Mouse (Mus musculus) left cerebral cortex, postnatal 10 days (tissue): Measurements from ENCODE around the gene Rab11fip4. TPM values are rescaled to one million over a fixed set of nuclear protein-coding genes. Genes with fewer than 3 reads are reported as not detected.

Experiments
- DNase-seq, 2 experiments: peaks; one replicate each; pipeline ENCODE4 v3.0.0; 2021 to 2022; ENCODE audit warnings: low spot score in 2 of 2, mixed read lengths in 1 of 2; ENCODE audit errors: extremely low spot score in 1 of 2
- intact Hi-C: fragments of 180-260 bp; cut with DNase I; formaldehyde crosslinking; loops from one replicate; pipeline ENCODE4 v1.15.1; 2025
- total RNA-seq, 2 experiments: library from RNA; stranded (reverse); gene quantifications; 2 replicates each; pipeline ENCODE4 v1.2.3; 2021

Rab11fip4 gene
- total RNA-seq, 2 experiments from 2014 or later, result 173 to 174 TPM

DNA sequence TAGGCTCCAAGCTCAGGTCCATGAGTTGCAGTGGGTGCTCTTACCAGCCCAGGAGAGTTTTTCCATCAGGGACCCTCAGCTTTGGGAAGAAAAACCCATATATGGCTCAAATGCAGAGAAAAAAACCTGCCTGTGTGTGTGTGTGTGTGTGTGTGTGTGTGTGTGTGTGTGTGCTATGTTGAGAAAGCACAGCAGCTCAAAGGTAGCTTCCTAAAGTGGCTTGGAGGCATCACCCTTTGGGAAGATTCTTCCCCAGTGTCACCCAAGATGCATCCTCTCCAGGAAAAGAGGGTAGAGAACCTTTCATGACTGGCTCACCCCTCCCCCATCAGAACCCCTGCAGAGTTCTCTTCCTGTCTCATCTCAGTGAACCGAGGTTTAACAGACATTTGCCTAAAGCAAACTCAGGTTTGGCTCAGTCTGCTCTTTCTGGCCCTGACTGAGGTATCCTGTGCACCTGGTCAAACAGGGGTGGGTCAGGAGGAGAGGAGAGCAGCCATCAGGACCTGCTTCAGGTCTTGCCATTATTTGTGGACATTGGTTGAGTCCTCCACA, 21.1 kb downstream of the Rab11fip4 start:
- peak in 1 of 2 experiments; percentile 55 for DNase-seq
- intact Hi-C loops, result no loop called here

DNA sequence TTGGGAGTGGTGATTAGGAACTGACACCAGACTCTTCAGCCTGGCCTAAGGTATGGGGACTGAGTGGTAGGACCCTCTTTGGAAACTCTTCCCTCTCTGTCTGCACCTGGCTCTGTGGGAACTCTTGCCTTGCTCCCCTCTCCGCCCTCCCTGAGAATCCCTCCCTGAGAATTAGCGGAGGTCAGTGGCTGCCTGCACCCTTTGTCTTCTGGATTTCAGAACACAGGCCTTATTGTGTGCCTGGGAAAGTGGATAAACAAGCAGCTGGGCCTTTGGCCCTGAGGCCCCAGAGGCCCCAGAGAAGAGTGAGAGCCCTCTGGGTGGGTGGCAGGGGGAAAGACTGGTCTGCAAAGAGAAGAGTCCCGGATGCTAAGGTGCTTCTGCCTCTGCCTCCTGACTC, 22.1 kb downstream of the Rab11fip4 start:
- no peak for DNase-seq
- intact Hi-C loops, result no loop called here

DNA sequence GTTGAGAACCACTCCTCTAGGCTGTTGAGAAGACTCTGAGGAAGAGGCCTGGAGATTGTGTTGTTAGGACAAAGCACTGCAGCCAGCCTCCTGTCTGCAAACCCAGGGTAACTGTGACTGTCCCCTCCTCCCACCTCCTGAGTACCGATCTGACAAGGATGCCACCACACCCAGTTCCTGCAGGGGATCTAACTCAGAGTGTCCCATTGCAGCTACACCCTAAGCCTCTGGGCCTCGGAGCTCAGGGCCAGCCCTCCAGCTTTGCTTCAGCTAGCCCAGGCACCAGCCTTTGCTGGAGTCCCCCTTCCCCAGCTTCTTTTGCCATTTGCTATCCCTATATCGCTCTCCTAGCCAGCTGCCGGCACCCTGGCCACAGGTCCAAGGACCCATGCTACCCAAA, 22.7 kb downstream of the Rab11fip4 start:
- intact Hi-C loops, result no loop called here
- DNase-seq, result no peak

DNA sequence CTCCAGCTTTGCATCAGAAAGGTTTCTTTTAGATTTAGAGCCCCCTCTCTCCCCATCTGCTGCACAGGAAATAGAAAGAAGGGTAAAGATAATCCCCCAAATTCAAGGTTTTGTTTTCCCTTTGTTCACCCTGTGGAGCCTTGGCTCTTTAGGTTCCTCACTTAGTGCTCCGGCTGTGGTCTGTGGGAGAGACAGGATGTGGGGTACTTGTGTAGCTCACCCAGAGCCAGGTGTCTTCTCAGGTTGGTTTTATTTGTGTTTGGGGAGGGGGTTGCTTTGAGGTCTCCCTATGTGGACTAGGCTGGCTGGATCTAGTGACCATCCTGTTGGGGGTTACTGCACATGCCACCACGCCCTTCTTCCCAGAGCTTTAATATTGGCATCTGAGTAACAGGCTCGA, 23.9 kb downstream of the Rab11fip4 start:
- DNase-seq, result no peak
- intact Hi-C loops, result no loop called here

DNA sequence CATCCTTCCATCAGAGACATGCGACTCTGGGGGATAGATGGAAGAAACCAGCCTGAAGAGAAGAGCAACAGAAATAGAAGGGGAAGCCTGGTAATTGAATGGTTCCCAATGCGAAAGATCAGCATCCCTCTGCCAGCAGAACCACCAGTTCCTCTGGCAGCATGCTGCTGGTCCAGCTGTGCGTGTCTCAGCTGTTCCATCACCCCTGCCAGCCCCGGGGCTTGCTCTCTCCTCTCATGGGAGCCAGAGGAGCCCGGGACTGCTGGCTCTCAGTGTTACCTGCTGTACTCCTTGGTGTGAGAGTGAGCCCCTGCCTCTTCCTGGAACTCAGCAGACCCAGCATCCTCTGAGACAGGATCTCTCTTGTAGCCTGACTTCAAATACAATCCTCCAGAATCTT, 24.9 kb downstream of the Rab11fip4 start:
- intact Hi-C loops, result no loop called here
- DNase-seq, result no peak

DNA sequence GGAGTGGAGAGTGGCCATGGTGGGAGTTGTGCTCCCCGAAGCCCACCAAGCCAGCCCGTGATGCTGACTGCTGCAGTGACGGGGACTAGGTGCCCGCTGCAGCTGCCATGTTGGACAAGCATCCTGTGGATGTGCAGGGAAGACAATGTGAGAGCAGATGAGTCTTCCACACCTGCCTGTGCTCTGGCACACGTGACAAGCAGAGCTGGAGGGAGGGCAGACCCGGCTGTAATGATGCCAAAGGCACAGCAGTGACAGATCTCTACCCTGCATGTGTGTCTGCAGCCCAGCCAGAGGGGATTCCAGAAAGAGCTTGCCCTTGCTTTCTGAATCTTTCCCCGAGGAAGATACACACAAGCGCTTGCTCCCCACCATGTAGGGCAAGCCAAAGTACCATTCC, 27.0 kb downstream of the Rab11fip4 start:
- intact Hi-C loops, result no loop called here
- DNase-seq, result no peak

DNA sequence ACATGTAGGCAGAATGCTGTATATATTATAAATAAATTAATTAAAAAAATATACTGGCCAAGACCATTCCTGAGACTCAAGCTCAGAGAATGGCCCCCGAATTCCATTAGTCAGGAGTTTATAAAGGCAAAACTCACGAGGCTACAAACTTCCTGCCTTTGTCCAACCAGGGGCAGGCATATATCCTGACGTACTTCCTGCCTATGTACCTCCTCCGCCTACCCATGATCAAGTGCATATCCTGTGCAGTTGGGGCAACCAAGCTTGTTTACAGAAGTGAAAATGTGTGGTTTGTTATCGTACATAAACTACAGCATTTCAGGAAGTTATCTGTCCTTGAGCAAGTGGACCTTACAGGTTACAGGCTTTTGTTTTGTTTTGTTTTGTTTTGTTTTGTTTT, 32.0 kb downstream of the Rab11fip4 start:
- intact Hi-C loops, result no loop called here
- DNase-seq, result no peak

DNA sequence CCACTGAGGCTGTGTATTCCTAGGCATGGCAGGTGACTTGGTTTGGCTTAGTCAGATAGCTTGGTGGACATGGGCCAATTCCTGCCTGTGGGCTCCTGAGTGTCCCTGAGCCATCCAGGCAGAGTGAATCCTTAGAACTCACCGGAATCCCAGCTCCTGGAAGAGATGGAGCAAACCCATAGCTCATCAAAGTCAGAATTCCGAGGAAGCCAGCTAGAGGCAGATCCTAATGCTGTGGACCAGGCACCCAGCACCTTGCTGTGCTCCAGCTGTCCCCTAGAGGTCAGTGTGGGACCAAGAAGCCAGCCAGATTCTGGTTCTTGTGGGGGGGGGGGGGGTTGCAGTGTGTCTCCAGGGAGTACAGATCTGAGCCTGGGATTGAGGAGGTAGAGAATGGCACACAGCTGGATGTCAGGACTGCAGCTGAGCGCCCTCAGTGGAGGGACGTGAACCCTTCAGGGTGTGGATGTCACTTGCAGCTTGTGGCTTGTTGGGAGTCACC, 33.8 kb downstream of the Rab11fip4 start:
- intact Hi-C loops, result loop anchor here (1.0 kb wide), 1 partner anchor 61 kb away; no protein-coding TSS in a partner anchor
- DNase-seq, result peak; percentile 56 to 70

DNA sequence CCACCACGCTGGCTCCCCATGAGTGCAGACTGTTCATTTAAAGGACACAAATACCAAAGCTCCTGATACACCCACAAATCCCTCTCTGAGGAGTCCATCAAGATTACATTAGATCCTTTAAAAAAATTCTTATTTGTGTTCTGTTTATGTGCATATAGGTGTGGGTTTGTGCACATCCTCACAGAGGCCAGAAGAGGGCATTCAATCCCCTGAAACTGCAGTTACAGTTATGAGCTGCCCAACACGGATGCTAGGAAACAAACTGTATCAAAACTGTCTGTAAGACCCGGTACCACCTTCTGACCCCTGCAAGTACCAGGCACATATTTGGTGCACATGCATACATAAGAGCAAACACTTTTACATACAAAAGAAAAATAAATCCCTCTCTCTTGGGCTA, 37.7 kb downstream of the Rab11fip4 start:
- no peak for DNase-seq
- intact Hi-C loops, result no loop called here

DNA sequence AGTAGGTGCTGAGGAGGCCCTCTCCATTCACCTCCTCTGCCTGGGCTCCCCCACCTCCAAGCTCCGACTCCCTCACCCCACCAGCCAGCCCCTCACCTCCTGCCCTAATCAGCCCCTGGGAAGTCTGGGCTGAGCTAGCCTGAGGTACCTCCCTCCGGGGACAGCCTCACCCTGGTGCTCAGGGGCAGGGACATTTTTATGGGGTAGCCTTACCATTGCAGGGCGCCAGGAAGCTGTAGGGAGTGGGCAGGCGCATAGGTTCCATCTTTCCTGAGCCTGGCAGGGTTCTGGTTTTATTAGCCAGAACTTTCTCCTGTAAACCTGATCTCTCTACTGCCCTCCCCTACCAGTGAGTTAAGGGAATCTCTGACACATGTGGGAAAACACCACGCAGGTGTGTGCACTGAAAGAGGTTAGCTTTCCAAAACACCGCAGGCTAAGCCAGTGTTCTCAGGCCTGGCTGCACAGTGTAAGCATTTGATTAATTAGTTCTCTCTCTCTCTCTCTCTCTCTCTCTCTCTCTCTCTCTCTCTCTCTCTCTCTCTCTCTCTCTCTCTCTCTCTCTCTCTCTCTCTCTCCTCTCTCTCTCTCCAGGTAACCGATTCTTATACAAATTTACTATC, 38.9 kb downstream of the Rab11fip4 start:
- DNase-seq, result no peak
- intact Hi-C loops, result no loop called here

DNA sequence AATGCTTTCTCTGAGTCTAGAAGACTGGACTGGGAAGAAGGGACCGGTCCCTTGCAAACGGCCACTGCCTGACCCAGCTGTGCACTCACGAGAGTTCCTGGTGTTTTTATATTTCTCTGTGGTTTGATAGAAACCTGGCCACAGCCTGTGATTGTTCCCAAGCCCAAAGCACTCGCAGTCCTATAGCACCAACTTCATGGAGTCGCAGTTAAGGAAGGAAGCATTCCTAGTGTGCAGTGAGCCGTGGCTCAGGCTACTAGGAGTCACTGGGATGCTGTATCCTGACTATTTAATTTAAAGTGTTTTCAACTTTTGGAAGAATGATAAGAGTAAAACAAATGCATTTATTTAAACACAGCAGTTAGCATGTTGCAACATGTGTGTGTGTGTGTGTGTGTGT, 39.5 kb downstream of the Rab11fip4 start:
- DNase-seq, result no peak
- intact Hi-C loops, result no loop called here

DNA sequence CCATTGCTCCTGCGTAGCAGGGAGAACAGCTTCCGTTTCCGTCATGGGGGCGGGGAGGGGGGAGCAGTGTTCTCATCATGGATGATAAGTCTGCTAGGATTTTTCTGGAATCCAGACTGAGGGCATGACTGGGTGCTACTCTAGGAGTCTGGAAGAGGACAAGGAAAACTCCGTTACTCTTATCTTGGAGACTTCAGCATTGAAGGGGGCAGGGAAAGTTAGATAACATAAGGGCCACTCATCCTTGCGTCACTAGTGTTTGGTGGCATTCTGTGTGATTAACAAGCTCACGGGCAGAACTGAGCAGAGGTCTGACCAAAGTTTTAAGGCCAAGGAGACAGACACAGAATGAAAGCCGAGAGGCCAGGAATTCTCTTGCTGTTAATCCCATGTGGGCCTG, 42.4 kb downstream of the Rab11fip4 start:
- DNase-seq, result no peak
- intact Hi-C loops, result no loop called here

DNA sequence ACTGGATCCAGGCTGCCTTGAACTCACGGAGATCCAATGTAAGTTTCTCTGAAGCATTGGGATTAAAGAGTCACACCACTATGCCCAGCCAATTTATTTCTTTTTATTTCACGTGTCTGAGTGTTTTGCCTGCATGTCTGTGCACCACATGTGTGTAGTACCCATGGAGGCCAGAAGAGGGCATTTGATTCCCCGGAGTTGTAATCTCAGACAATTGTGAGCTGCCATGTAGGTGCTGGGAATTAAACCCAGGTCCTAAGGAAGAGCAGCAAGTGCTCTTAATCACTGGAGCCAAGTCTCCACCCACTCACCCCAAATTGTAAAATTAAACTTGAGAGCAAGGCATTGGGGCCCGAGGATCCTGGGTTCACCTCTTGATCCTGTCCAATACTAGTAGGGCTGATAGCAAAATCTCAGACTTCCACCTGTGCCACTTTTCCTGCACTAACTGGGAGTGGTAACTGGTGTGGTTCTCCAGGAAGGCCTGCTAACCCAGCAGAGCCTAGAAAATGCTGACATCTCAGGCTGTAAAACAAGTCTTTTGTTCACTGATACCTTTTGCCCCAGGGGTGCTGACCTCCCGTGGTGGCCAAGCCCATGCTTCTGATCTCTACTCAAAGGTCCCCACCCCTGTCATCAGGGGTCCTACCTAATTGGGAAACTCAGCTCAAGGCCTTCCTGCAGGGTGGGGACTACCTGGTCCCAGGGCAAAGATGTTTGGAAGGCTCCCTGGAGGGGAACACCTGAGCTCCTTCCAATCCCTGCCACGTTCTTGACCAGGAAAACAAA, 44.8 kb downstream of the Rab11fip4 start:
- intact Hi-C loops, result no loop called here

DNA sequence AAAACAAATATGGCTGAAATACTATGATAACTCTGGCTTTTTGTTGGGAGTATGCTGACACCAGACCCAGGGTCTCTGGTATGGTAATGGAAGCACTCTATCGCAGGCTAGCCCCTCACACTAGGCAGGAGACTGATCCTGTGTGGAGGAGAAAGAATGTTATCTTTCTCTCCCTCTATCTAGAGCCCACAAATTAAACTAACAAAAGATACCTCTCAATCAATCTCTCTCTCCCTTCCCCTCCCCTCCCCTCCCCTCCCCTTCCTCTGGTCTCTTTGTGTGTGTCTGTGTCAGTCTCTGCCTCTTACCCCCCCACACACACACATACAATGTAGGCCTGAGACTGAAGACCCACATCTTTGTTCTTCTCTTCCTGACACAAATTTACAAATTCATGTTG, 45.5 kb downstream of the Rab11fip4 start:
- DNase-seq, result no peak
- intact Hi-C loops, result no loop called here

More for the DNA sequence above, 44.8 kb downstream of the Rab11fip4 start:
- DNase-seq, result no peak

DNA sequence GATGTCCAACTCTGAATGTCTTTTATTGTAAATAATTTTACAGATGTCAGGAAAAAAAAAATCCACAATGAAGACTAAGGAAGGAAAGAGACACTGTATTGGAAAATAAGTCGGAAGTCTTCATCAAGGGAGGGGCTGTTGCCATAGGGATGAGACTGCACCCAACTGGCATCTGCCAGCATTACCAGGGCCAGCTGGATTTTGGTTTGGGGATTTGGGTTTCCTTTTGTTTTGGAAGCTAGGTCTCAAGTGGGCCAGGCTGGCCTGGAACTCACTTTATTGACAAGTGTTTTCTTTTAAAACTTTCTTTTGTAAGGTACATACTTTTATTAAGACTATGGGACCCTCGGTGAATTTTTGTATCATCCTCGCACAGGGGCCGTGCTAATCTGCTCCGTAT, 47.7 kb downstream of the Rab11fip4 start:
- intact Hi-C loops, result no loop called here
- no peak for DNase-seq

DNA sequence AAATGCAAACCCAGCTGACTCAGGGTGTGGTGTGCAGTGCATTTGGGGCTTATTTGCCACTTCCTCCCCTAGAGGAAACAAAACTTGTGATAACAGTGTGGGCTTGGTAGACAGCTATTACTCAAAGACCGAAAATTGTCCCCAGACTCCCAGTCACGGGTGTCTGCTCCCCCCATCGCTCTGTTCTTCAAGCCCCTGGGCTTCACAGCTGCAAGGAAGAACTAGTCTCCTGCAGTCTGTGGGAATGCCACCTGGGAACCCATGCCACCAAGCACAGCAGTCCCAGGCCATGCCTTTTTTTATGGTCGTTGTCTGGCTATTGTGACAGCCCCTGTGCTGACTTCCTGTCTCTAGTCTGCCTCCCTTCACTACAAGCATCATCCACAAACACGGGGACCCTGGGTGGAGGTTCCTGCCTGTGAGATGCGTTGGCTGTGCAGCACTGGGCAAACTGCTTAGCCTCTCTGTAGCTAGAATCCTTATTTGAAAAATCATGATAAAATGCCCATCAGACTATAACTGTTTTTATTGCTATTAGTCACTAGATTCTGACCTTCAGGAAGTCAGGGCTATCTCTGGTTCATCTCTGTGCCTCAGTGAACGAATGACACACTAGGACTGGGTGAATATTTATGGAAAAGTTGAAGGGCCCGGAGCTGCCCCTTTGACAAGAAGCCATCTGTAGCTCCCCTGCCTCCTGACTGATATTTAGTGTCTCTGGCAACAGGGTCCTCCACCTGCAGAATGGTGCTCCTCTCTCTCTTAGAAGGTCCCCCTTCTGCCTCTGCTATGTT, 50.1 kb downstream of the Rab11fip4 start:
- DNase-seq, result no peak
- intact Hi-C loops, result no loop called here

DNA sequence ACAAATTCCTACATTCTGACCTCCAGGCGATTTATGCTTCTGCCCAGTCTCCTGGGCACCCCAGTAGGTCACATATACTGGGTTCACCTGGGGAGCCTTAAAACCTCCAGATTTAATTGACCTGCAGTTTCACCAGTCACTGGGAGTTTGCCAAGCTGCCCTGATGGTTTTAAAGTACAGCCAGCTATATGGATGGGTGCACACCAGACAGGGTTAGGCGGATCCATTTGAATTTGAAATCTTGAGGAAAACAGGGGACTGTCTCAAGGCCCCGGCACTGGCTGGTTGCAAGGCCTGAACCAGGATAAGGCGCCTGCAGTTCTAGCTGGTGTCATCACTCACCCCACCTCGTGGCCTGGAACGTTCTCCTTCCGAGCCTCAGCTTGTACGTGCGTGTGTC, 52.7 kb downstream of the Rab11fip4 start:
- intact Hi-C loops, result no loop called here
- no peak for DNase-seq

DNA sequence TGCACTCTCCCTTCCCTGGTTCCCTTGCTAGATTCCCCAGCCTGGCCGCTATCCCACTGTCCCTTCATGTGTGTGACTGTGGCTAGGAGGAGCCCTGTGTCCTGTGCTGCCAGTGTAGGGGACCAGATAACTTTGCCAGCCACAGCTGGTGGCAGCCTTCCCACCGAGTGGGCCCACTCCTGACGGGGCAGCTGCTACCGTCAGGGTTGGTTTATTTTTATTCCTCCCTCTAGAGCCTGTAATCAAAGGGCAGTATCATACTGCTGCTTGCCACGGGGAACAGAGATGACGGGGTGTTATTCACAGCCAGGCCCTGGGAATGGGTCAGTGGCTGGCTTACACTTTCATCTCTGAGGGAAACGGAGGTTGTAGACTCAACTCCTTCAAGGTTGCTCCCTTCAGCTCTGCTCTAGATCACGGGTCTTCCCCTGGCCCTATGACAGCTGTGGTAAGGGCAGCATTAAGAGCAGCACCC, 53.7 kb downstream of the Rab11fip4 start:
- peak in 1 of 2 experiments; percentile 56 for DNase-seq
- intact Hi-C loops, result no loop called here

DNA sequence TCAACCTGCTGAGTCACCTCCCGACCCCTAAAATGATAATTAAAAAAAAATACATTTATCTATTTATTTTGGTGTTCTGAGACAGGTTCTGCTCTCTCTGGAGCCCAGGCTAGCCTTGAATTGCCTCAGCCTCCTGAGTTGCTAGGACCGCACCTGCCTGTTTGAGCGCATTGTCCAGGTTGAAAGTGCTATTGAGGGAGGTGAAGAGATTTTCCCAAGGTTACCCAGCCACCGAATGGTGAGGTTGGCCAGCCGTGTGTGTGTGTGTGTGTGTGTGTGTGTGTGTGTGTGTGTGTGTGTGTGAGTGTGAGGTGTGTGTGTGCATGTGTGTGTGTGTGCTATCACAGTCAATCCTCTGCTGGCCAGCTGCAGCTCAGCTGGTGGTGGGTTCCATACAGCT, 55.0 kb downstream of the Rab11fip4 start:
- DNase-seq, result no peak
- intact Hi-C loops, result no loop called here
